28 mouse cellular contexts compared by ENCODE assay signal in genomic region chr4:141656932-141657331, GRCm38 (mm10). TPM values are rescaled to one million over a fixed set of nuclear protein-coding genes. Genes with fewer than 3 reads are reported as not detected.
DNase-seq lines count a peak whose midpoint lies in the region; ATAC-seq and TF ChIP-seq lines count a peak whose summit lies in the region.
"Had no signal": no experiment of that assay in that cellular context is flagged by ENCODE, and none has a peak within 500 bp of the region (broad histone marks: within the 10 kb centered on the region; RNA-seq: fewer than 3 reads in every experiment).

No protein-coding gene starts in this region.

- no peak overlapping the region for H3K4me2 ChIP-seq in heart, embryonic 16.5 days (ENCODE audit: low read depth, low read length)
- H3K4me2 ChIP-seq in lung, postnatal 0 days (replicated peaks; ENCODE audit: low read depth, low read length), result no peak overlapping the region
- H3K4me2 ChIP-seq in liver, postnatal 0 days (ENCODE audit: low read depth, low read length), result no peak overlapping the region
- no peak overlapping the region for H3K4me2 ChIP-seq in kidney, embryonic 16.5 days (replicated peaks; ENCODE audit: low read depth, low read length)
- H3K4me2 ChIP-seq: hindbrain, embryonic 15.5 days; limb, embryonic 13.5 days; lung, embryonic 15.5 days; neural tube, embryonic 15.5 days had no signal

- no peak for TF ChIP-seq CTCF in gastrocnemius, adult 2 months (IDR thresholded peaks at IDR 0.05)
- TF ChIP-seq CTCF in lung, postnatal 0 days (IDR thresholded peaks at IDR 0.05), result no peak
- no peak for TF ChIP-seq CTCF in liver, postnatal 0 days (IDR thresholded peaks at IDR 0.05; ENCODE audit: low read depth)

- no peaks in the 10 kb centered on the region for H3K27me3 ChIP-seq in heart, embryonic 16.5 days (ENCODE audit: control insufficient read depth, insufficient read depth, low read length)
- H3K27me3 ChIP-seq in lung, postnatal 0 days (replicated peaks; ENCODE audit: insufficient read depth, low read length), result no peaks in the 10 kb centered on the region
- H3K27me3 ChIP-seq in liver, postnatal 0 days (ENCODE audit: insufficient read depth, low read length), result no peaks in the 10 kb centered on the region
- no peaks in the 10 kb centered on the region for H3K27me3 ChIP-seq in kidney, embryonic 16.5 days (ENCODE audit: insufficient read depth, low read length)
- H3K27me3 ChIP-seq: hindbrain, embryonic 15.5 days; limb, embryonic 13.5 days; lung, embryonic 15.5 days; neural tube, embryonic 15.5 days had no signal

- TF ChIP-seq EP300 in lung, postnatal 0 days (IDR thresholded peaks at IDR 0.05), result no peak
- TF ChIP-seq EP300 in liver, postnatal 0 days (IDR thresholded peaks at IDR 0.05; ENCODE audit: low read depth), result no peak

- H3K36me3 ChIP-seq in heart, embryonic 16.5 days (ENCODE audit: control insufficient read depth, insufficient read depth), result peaks cover 9% of the 10 kb centered on the region; the same call in 1 of the 2 replicates
- H3K36me3 ChIP-seq in lung, postnatal 0 days (ENCODE audit: insufficient read depth, low read length), result no peaks in the 10 kb centered on the region
- H3K36me3 ChIP-seq in liver, postnatal 0 days (replicated peaks; ENCODE audit: insufficient read depth, low read length), result no peaks in the 10 kb centered on the region
- peaks cover 21% of the 10 kb centered on the region; the same call in 1 of the 2 replicates for H3K36me3 ChIP-seq in kidney, embryonic 16.5 days (ENCODE audit: insufficient read depth, low read length)

- DNase-seq in gastrocnemius, adult 2 months, result no peak
- DNase-seq in gastrocnemius, adult 8-10 months (ENCODE audit: low spot score in 2 of 2), result no peak
- no peak for DNase-seq in heart, postnatal 36 days
- peak; percentile 17 for DNase-seq in lung, postnatal 0 days (ENCODE audit: low spot score)
- no peak for DNase-seq in lung, postnatal 10 days
- peak; percentile 45 for DNase-seq in liver, postnatal 0 days
- DNase-seq: adrenal gland, postnatal 14 days; cerebellum, adult 11 months; embryo, embryonic 11 days; forebrain, postnatal 0 days; kidney, postnatal 4 days; layer of hippocampus, postnatal 36 days; midbrain, embryonic 14.5 days; spleen, adult 18-20 months; thymus, adult 18-20 months; thymus, postnatal 4 days had no signal

- peak overlapping the region; percentile 81 for H3K27ac ChIP-seq in gastrocnemius, adult 2 months
- peak overlapping the region; percentile 31; the same call in 1 of the 2 replicates for H3K27ac ChIP-seq in heart, embryonic 16.5 days (ENCODE audit: low read length)
- peak overlapping the region; percentile 16; the same call in 1 of the 2 replicates for H3K27ac ChIP-seq in lung, postnatal 0 days (ENCODE audit: low read length)
- 0 out of 2 replicates have a peak overlapping the region, but pooled peaks have one; percentile 30 for H3K27ac ChIP-seq in liver, postnatal 0 days (ENCODE audit: low read depth)
- H3K27ac ChIP-seq in kidney, embryonic 16.5 days (ENCODE audit: low read length), result no peak overlapping the region
- H3K27ac ChIP-seq: hindbrain, embryonic 15.5 days; limb, embryonic 13.5 days; lung, embryonic 15.5 days; neural tube, embryonic 15.5 days had no signal

- no peaks in the 10 kb centered on the region for H3K9me3 ChIP-seq in heart, embryonic 16.5 days (replicated peaks; ENCODE audit: control insufficient read depth, low read length)
- H3K9me3 ChIP-seq in lung, postnatal 0 days (ENCODE audit: low read length), result no peaks in the 10 kb centered on the region
- no peaks in the 10 kb centered on the region for H3K9me3 ChIP-seq in liver, postnatal 0 days (ENCODE audit: low read length)
- H3K9me3 ChIP-seq in kidney, embryonic 16.5 days (ENCODE audit: low read length), result no peaks in the 10 kb centered on the region
- H3K9me3 ChIP-seq: hindbrain, embryonic 15.5 days; limb, embryonic 13.5 days; lung, embryonic 15.5 days; neural tube, embryonic 15.5 days had no signal

- intact Hi-C loops in gastrocnemius, adult 2 months (cut with DNase I), result no loop called here
- intact Hi-C loops in heart, postnatal 36 days (cut with DNase I), result no loop called here

- H3K9ac ChIP-seq in heart, embryonic 16.5 days (ENCODE audit: low read length), result no peak overlapping the region
- H3K9ac ChIP-seq in lung, postnatal 0 days (replicated peaks; ENCODE audit: low read depth), result no peak overlapping the region
- no peak overlapping the region for H3K9ac ChIP-seq in liver, postnatal 0 days (replicated peaks)
- H3K9ac ChIP-seq in kidney, embryonic 16.5 days (replicated peaks; ENCODE audit: low read length), result no peak overlapping the region
- H3K9ac ChIP-seq: forebrain, postnatal 0 days; hindbrain, embryonic 15.5 days; limb, embryonic 13.5 days; lung, embryonic 15.5 days; neural tube, embryonic 15.5 days had no signal

- no peak overlapping the region for H3K4me3 ChIP-seq in gastrocnemius, adult 2 months
- H3K4me3 ChIP-seq in heart, embryonic 16.5 days (ENCODE audit: low read length), result no peak overlapping the region
- no peak overlapping the region for H3K4me3 ChIP-seq in lung, postnatal 0 days (ENCODE audit: low read depth, low read length)
- H3K4me3 ChIP-seq in liver, postnatal 0 days (ENCODE audit: low read depth, low read length), result no peak overlapping the region
- H3K4me3 ChIP-seq in kidney, embryonic 16.5 days (ENCODE audit: low read length), result no peak overlapping the region
- H3K4me3 ChIP-seq: hindbrain, embryonic 15.5 days; limb, embryonic 13.5 days; lung, embryonic 15.5 days; neural tube, embryonic 15.5 days had no signal

- no peak; the same call in 1 of the 2 replicates for ATAC-seq in heart, embryonic 16.5 days (replicated peaks; ENCODE audit: extremely low read depth, insufficient read depth, low FRiP score)
- ATAC-seq in lung, postnatal 0 days, result no peak
- ATAC-seq in liver, postnatal 0 days, result peak; percentile 77
- no peak for ATAC-seq in kidney, embryonic 16.5 days (ENCODE audit: low FRiP score, low TSS enrichment)
- ATAC-seq: activated CD4-positive, CD25-positive, alpha-beta regulatory T cell, adult 4 months; CD4-positive, CD25-positive, alpha-beta regulatory T cell, adult 4 months; forebrain, postnatal 0 days; intestine, embryonic 16.5 days had no signal

- H3K4me1 ChIP-seq in heart, embryonic 16.5 days (ENCODE audit: control insufficient read depth, insufficient read depth, low read length), result peaks cover 21% of the 10 kb centered on the region
- H3K4me1 ChIP-seq in lung, postnatal 0 days (ENCODE audit: insufficient read depth, low read depth, low read length), result peaks cover 8% of the 10 kb centered on the region; the same call in 1 of the 2 replicates
- peaks cover 19% of the 10 kb centered on the region for H3K4me1 ChIP-seq in liver, postnatal 0 days (ENCODE audit: insufficient read depth)
- no peaks in the 10 kb centered on the region for H3K4me1 ChIP-seq in kidney, embryonic 16.5 days (ENCODE audit: insufficient read depth, low read length)
- H3K4me1 ChIP-seq: limb, embryonic 13.5 days had no signal

- WGBS in heart, embryonic 16.5 days, result 78% methylated on average over 8 of the region's 8 CpGs
- WGBS in lung, postnatal 0 days, result 74% methylated on average over 8 of the region's 8 CpGs
- WGBS in liver, postnatal 0 days (ENCODE audit: insufficient replicate concordance), result 69% methylated on average over 8 of the region's 8 CpGs
- WGBS in kidney, embryonic 16.5 days, result 87% methylated on average over 8 of the region's 8 CpGs

RNA-seq across cellular contexts. Expression of gene Plekhm2, which starts 7.8 kb away (rescaled TPM):
- 10 to 100 TPM; 32.9 to 34.7 TPM for total RNA-seq in gastrocnemius, adult 2 months (2021)
- total RNA-seq in gastrocnemius, adult 8-10 months (2022), result 10 to 100 TPM; 25.0 to 32.5 (median 30.2) TPM
- polyA plus RNA-seq in heart, embryonic 16.5 days (2015; fragmentation: Nextera tagmentation; extraction: Ambion mirVana), result 4.9 and 6.2 TPM in 2 replicates
- 100 to 1,000 TPM; 103 to 112 TPM for total RNA-seq in heart, postnatal 36 days (2021)
- polyA plus RNA-seq in lung, postnatal 0 days (2015; fragmentation: Nextera tagmentation; extraction: Ambion mirVana), result 5.2 and 5.3 TPM in 2 replicates
- polyA plus RNA-seq in liver, postnatal 0 days (2015; fragmentation: Nextera tagmentation; extraction: Ambion mirVana), result 1.7 TPM in 2 replicates
- polyA plus RNA-seq in kidney, embryonic 16.5 days (2015; fragmentation: Nextera tagmentation; extraction: Ambion mirVana), result 6.4 TPM in 2 replicates

RNA-seq across cellular contexts. Expression of gene Rsc1a1, which starts 28.5 kb away (rescaled TPM):
- 1 to 10 TPM; 3.8 to 5.6 TPM for total RNA-seq in gastrocnemius, adult 2 months (2021)
- 10 to 100 TPM in 2 of 4 experiments, 1 to 10 TPM in 2; 6.0 to 12.0 (median 9.2) TPM for total RNA-seq in gastrocnemius, adult 8-10 months (2022)
- polyA plus RNA-seq in heart, embryonic 16.5 days (2015; fragmentation: Nextera tagmentation; extraction: Ambion mirVana), result 0.21 TPM in 1 of 2 replicates, not detected in the other
- total RNA-seq in heart, postnatal 36 days (2021), result under 1 TPM in 1 of 2 experiments, not detected in 1; 1.00 TPM
- not detected in 2 replicates for polyA plus RNA-seq in lung, postnatal 0 days (2015; fragmentation: Nextera tagmentation; extraction: Ambion mirVana)
- not detected in 2 replicates for polyA plus RNA-seq in liver, postnatal 0 days (2015; fragmentation: Nextera tagmentation; extraction: Ambion mirVana)
- polyA plus RNA-seq in kidney, embryonic 16.5 days (2015; fragmentation: Nextera tagmentation; extraction: Ambion mirVana), result 0.62 TPM in 1 of 2 replicates, not detected in the other
- total RNA-seq: layer of hippocampus, postnatal 36 days; left cerebral cortex, postnatal 14 days had no signal
- polyA plus RNA-seq: activated CD4-positive, CD25-positive, alpha-beta regulatory T cell, adult 4 months; CD4-positive, CD25-positive, alpha-beta regulatory T cell, adult 4 months; intestine, embryonic 16.5 days; kidney, embryonic 14.5 days; lung, embryonic 15.5 days; midbrain, embryonic 14.5 days; neural tube, embryonic 15.5 days had no signal

RNA-seq across cellular contexts. Expression of gene Slc25a34, which starts 33.3 kb away (rescaled TPM):
- total RNA-seq in gastrocnemius, adult 2 months (2021), result 10 to 100 TPM; 10.3 to 26.9 TPM
- total RNA-seq in gastrocnemius, adult 8-10 months (2022), result 10 to 100 TPM in 3 of 4 experiments, 1 to 10 TPM in 1; 9.2 to 14.0 (median 12.3) TPM
- 1.3 TPM in 2 replicates for polyA plus RNA-seq in heart, embryonic 16.5 days (2015; fragmentation: Nextera tagmentation; extraction: Ambion mirVana)
- 100 to 1,000 TPM; 160 to 170 TPM for total RNA-seq in heart, postnatal 36 days (2021)
- 1.1 and 1.2 TPM in 2 replicates for polyA plus RNA-seq in lung, postnatal 0 days (2015; fragmentation: Nextera tagmentation; extraction: Ambion mirVana)
- 0.40 and 0.76 TPM in 2 replicates for polyA plus RNA-seq in liver, postnatal 0 days (2015; fragmentation: Nextera tagmentation; extraction: Ambion mirVana)
- 0.54 and 0.69 TPM in 2 replicates for polyA plus RNA-seq in kidney, embryonic 16.5 days (2015; fragmentation: Nextera tagmentation; extraction: Ambion mirVana)
- total RNA-seq: megakaryocyte progenitor cell, adult 5-6 weeks had no signal
- polyA plus RNA-seq: activated CD4-positive, CD25-positive, alpha-beta regulatory T cell, adult 4 months; CD4-positive, CD25-positive, alpha-beta regulatory T cell, adult 4 months; kidney, embryonic 14.5 days; limb, embryonic 13.5 days had no signal

RNA-seq across cellular contexts. Expression of gene Tmem82, which starts 38.5 kb away (rescaled TPM):
- 1 to 10 TPM in 1 of 2 experiments, under 1 TPM in 1; 0.61 to 3.2 TPM for total RNA-seq in gastrocnemius, adult 2 months (2021)
- under 1 TPM; 0.16 to 0.46 (median 0.31) TPM for total RNA-seq in gastrocnemius, adult 8-10 months (2022)
- polyA plus RNA-seq in heart, embryonic 16.5 days (2015; fragmentation: Nextera tagmentation; extraction: Ambion mirVana), result 1.1 and 1.7 TPM in 2 replicates
- 10 to 100 TPM; 26.1 to 29.2 TPM for total RNA-seq in heart, postnatal 36 days (2021)
- polyA plus RNA-seq in lung, postnatal 0 days (2015; fragmentation: Nextera tagmentation; extraction: Ambion mirVana), result 3.5 and 3.6 TPM in 2 replicates
- 17.3 and 17.8 TPM in 2 replicates for polyA plus RNA-seq in liver, postnatal 0 days (2015; fragmentation: Nextera tagmentation; extraction: Ambion mirVana)
- polyA plus RNA-seq in kidney, embryonic 16.5 days (2015; fragmentation: Nextera tagmentation; extraction: Ambion mirVana), result 4.3 and 5.4 TPM in 2 replicates
- polyA plus RNA-seq: CD4-positive, CD25-positive, alpha-beta regulatory T cell, adult 4 months had no signal

RNA-seq across cellular contexts. Expression of gene Fblim1, which starts 51.0 kb away (rescaled TPM):
- 1 to 10 TPM; 1.1 to 1.5 TPM for total RNA-seq in gastrocnemius, adult 2 months (2021)
- total RNA-seq in gastrocnemius, adult 8-10 months (2022), result 1 to 10 TPM in 2 of 4 experiments, under 1 TPM in 2; 0.46 to 2.2 (median 0.94) TPM
- 46.9 and 49.7 TPM in 2 replicates for polyA plus RNA-seq in heart, embryonic 16.5 days (2015; fragmentation: Nextera tagmentation; extraction: Ambion mirVana)
- total RNA-seq in heart, postnatal 36 days (2021), result 100 to 1,000 TPM; 231 to 294 TPM
- polyA plus RNA-seq in lung, postnatal 0 days (2015; fragmentation: Nextera tagmentation; extraction: Ambion mirVana), result 52.3 and 57.5 TPM in 2 replicates
- 1.5 and 1.8 TPM in 2 replicates for polyA plus RNA-seq in liver, postnatal 0 days (2015; fragmentation: Nextera tagmentation; extraction: Ambion mirVana)
- polyA plus RNA-seq in kidney, embryonic 16.5 days (2015; fragmentation: Nextera tagmentation; extraction: Ambion mirVana), result 76.4 and 85.2 TPM in 2 replicates
- total RNA-seq: megakaryocyte progenitor cell, adult 5-6 weeks had no signal

Comparison
In these comparisons a context has a peak if more than half of its experiments do, and no peak if none do; other contexts are left out.
1. DNase-seq: peak in lung, postnatal 0 days (single experiment) and liver, postnatal 0 days (single experiment); none in gastrocnemius, adult 2 months (single experiment), gastrocnemius, adult 8-10 months (0 of 2), heart, postnatal 36 days (0 of 2) and lung, postnatal 10 days (single experiment).